Mouse (Mus musculus) cortical plate, adult 2 months (tissue): ENCODE results near the gene Axin2.

Experiments used
- CTCF ChIP-seq: fragments of 200-500 bp; IDR thresholded peaks from 2 replicates; pipeline ENCODE4 v1.5.1; 2011; ENCODE audit warnings: mild to moderate bottlenecking, control low read depth, low read length; ENCODE audit not compliant: insufficient read depth; ENCODE audit errors: extremely low read depth
- POLR2A ChIP-seq: fragments of 200-500 bp; IDR thresholded peaks from 2 replicates; pipeline ENCODE4 v1.6.1; 2011; ENCODE audit warnings: mild to moderate bottlenecking, low read length, control low read depth; ENCODE audit not compliant: insufficient read depth; ENCODE audit errors: extremely low read depth

DNA sequence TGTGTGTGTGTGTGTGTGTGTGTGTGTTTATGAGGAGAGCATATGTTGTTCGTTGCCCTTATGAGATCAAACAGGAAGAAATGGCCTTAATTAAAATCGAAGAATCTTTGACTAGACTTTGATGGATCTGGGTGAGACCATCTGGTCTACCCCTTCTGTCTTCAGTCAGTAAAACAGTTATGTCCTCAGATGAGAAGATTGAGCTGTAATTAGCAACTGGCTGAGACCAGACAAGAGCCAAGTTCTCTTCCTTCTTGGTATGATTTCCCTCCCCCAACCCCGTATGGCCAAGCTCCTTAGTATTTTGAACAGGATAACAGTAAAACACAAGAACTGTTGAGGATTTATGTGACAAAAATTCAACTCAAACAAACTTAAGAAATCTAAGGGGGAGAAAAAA, 67.1 kb downstream of the Axin2 start:
- TF ChIP-seq CTCF: no peak
- no peak for TF ChIP-seq POLR2A
